Mouse (Mus musculus): Measurements from ENCODE around the gene Tspan3. TPM values are rescaled to one million over a fixed set of nuclear protein-coding genes. Genes with fewer than 3 reads are reported as not detected.

Gene Tspan3
- total RNA-seq, 2 experiments from 2014 or later = 86.1 to 122 TPM

- H3K27ac ChIP-seq = no peak overlapping the region
- intact Hi-C loops (cut with DNase I) = no loop called here
- no peak for DNase-seq
- TF ChIP-seq CTCF (IDR thresholded peaks at IDR 0.05) = no peak
- H3K4me3 ChIP-seq = no peak overlapping the region
Measured at GRCm38 (mm10) chr9:56097584-56098298, 67.5 kb downstream of the Tspan3 start.

- intact Hi-C loops (cut with DNase I) = no loop called here
- H3K4me3 ChIP-seq = peak overlapping the region; percentile 61; the same call in 1 of the 2 replicates
- DNase-seq = no peak
- TF ChIP-seq CTCF (IDR thresholded peaks at IDR 0.05) = peak; percentile 39
- 0 out of 2 replicates have a peak overlapping the region, but pooled peaks have one; percentile 78 for H3K27ac ChIP-seq
Measured at GRCm38 (mm10) chr9:56092102-56092501, 73.2 kb downstream of the Tspan3 start.

- H3K4me3 ChIP-seq = peak overlapping the region; percentile 61
- intact Hi-C loops (cut with DNase I) = no loop called here
- TF ChIP-seq CTCF (IDR thresholded peaks at IDR 0.05) = no peak
- DNase-seq = no peak
- peak overlapping the region; percentile 78 for H3K27ac ChIP-seq
Measured at GRCm38 (mm10) chr9:56090546-56091225, 74.6 kb downstream of the Tspan3 start.

- H3K4me3 ChIP-seq = peak within 1 kb of the TSS; percentile 61
- no peak for TF ChIP-seq CTCF (IDR thresholded peaks at IDR 0.05)
- peak within 1 kb of the TSS; percentile 78 for H3K27ac ChIP-seq
Measured at GRCm38 (mm10) chr9:56089778-56090520, 75.3 kb downstream of the Tspan3 start, which contains the start of gene Pstpip1. Gene Pstpip1, plus strand, starts transcription at chr9:56089962.

DNA sequence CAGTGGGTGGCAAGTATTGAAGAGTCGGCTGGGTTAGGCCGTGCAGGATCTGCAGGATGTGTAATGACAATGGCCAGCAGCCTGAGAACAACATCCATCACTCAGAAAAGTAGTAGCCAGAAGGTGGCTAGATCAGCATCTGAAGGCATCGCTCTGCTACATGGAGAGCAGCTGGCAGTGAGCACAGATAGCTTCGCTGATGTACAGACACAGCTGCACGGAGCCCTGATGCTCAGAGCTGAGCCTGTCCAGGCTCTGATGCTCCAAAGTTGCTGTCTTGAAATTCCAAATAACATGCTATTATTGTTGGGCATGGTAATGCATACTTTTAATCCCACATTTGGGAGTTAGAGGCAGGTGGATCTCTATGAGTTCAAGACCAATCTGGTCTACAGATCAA, 78.8 kb downstream of the Tspan3 start:
- no peak for DNase-seq
- intact Hi-C loops (cut with DNase I) = no loop called here
- Histone ChIP-seq H3K4me3 (no peak overlapping the region), H3K27ac (no peak overlapping the region)
- no peak for TF ChIP-seq CTCF (IDR thresholded peaks at IDR 0.05)

More at GRCm38 (mm10) chr9:56089778-56090520, 75.3 kb downstream of the Tspan3 start, which contains the start of gene Pstpip1:
- DNase-seq = peak; percentile 89
- intact Hi-C loops (cut with DNase I) = no loop called here

Other genes starting within 250 kb of the Tspan3 start
- gene Scaper, start 227.4 kb downstream of the Tspan3 start, total RNA-seq (2021) = 1 to 10 TPM; 8.2 to 9.0 TPM
- not detected for gene 4930563M21Rik, start 154.9 kb downstream of the Tspan3 start, total RNA-seq (2021)
- 10 to 100 TPM; 18.0 to 21.8 TPM for gene Rcn2, start 123.6 kb downstream of the Tspan3 start, total RNA-seq (2021)
- gene Pstpip1, start 75.5 kb downstream of the Tspan3 start, total RNA-seq (2021) = 1 to 10 TPM in 1 of 2 experiments, under 1 TPM in 1; 0.77 to 1.1 TPM